Mouse (Mus musculus): Measurements from ENCODE around the gene Cln3.

DNA sequence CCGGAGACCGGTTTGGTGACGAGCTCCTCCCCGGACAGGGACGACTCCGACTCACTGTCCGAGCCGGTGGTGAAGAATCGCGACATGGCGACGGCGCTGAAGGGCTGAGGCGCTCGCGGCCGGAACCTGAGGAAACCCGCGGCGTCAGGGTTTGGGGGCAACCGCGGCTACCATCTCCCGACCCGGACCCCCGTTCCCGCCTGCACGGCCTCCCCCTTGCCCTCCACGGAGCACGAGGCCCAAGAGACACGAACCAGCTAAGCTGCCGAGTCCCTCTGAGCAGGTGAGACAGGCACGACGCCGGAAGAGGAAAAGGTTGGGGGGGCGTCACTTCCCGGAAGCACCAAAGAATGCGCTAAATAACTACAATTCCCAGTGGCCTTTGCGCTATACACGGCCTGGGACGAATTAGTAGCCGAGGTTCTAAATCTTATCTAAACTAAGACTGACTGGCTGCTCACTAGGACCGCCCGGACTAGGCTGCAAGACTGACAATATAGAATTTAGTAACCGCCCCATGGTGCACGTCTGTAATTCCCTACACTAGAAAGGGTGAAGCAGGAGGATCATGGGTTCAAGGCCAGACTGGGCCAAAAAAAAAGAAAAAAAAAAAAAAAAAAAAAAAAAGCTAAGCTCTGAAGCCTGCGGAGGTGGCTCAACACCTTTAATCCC lies 19.4 kb downstream of the Cln3 start, which contains the start of gene Eif3c:
- TF ChIP-seq CTCF (IDR thresholded peaks at IDR 0.05; ENCODE audit: extremely low read depth, insufficient read depth, low read length) (no peak), POLR2A (IDR thresholded peaks at IDR 0.05; ENCODE audit: extremely low read depth, insufficient read depth, low read length) (peak; percentile 86)
